Mouse (Mus musculus) kidney, postnatal 4 days (tissue): Measurements from ENCODE around the gene Rap1b.

Experiments
- DNase-seq, 2 experiments: peaks; one replicate each; pipeline ENCODE4 v3.0.0; 2021; ENCODE audit warnings: mixed read lengths in 2 of 2

Rap1b gene

DNA sequence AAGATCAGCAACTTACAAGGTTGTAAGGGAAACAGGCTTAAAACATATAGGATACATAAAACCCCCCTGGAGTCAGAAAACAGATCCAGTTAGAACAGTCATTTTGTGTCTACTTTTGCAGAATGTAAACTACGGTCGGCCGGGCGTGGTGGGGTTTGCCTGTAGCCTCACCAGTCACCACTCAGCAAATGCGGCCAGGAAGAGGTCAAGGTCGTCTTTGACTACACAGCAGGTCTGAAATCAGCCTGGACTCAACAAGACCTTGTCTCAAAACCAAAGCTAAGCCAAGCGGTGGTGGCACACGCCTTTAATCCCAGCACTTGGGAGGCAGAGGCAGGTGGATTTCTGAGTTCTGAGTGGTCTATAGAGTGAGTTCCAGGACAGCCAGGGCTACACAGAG lies 34.3 kb downstream of the Rap1b start:
- DNase-seq: no peak

DNA sequence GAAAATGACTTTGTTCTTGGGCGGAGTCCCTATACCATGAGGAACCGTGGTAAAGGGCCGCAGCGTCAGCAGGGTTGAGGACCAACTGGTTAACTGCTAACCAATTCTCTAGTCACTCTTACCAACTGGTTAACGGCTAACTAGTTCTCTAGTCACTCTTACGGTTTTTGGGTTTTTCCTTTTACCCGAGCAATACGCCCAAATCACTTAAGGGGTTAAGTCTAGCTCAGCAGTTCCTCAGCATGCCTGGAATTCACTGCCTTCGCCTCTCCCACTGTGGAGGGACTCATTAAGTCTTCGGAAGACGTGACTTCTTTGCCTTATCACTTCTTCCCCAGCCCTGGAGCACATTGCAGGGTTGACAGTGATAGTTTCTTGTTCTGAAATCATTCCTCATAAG lies 35.3 kb downstream of the Rap1b start:
- DNase-seq: no peak

DNA sequence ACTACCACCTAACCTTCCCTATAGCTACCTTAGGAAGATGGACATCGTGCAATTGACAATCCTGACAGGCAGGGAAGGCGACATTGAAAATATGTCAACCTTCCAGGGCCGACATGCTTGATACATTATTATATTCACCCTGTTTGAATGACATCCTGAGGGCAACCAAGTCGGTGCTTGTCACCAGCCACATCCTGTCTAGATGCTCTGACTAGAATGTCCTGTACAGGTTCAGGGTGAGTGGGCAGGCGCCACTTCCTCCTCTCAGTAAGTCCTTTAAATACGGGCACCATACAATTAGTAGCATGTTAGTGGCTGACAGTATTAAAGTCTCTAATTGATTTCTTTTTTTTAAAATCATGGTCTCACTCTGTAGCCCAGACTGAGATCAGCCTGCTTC lies 37.8 kb downstream of the Rap1b start:
- no peak for DNase-seq

DNA sequence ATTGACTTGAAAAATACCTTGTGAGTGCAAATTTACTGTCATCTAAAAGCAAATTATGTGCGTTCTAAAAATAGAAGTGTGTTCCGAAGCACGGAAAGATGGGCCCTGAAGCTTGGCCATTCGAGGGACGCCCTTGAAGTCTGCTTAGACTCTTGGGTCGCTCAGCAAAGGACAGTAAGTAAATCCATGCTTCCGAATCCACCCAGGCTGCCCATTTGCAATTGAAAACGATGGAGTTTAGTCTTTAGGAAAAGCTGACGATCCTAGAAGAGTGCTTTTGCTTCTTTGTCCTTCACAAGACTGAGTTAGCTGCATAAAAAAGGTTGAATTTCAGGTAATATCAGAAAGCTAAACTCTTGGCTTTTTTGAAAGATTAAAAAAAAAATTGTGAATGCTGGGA lies 39.9 kb downstream of the Rap1b start:
- no peak for DNase-seq

DNA sequence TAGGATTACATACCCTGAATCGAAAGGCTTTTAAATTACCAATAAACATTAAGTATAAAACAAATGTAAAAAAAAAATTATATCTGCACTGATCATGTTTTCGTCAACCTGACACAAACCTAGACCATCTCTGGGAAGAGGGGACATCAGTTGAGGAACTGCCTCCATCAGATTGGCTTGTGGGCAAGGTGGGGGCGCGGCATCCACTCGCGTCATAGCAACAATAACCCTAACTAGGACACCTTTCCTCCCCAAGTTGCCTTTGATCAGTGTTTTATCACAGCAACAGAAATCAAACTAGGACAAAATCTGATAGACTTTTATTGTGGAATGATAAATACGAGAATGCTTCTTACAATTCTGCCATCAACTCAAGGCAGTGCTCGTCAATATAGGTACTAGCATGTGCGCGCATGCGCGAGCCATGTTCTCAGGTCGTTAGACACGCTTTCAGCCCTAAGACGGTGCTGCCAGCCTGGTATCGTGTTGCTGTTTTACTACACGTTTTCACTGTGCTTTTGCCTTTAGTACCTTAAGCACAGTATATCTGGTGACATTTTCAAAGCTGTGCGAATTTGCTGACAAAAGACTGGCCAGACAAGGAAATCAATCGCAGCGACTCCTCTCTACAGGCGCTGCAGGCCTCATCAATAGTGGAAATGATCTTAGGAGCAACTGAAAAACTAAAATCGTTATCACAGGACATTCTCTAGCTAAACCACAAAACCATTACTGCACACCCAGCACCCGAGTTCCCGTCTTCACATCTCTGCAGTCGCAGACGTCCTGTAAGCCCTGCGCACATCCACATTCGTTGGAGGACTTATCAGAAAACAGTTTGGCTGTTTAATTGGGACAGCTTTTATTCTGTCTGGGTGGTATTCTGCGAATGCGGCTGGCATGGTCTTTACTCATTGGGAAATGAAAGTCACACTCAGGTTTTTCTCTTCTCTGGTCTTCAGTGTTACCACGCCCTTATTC lies 41.7 kb downstream of the Rap1b start:
- DNase-seq: no peak

DNA sequence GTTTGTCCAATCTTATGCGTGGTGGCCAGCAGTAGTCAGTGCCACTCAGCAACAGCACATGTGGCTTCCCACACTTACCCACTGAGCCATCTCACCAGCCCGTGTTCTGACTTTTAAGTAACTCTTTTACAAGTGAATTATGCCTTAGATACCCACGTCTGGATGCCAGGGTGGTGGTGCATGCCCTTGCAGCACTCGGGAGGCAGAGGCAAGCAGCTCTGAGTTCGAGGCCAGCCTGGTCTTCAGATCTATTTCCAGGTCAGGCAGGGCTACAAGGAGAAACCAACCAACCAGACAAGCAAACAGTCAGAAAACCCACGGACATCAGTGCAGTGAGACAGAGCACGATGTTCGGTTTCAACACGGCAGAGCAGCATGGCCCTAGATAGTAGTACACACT lies 43.9 kb downstream of the Rap1b start:
- no peak for DNase-seq

DNA sequence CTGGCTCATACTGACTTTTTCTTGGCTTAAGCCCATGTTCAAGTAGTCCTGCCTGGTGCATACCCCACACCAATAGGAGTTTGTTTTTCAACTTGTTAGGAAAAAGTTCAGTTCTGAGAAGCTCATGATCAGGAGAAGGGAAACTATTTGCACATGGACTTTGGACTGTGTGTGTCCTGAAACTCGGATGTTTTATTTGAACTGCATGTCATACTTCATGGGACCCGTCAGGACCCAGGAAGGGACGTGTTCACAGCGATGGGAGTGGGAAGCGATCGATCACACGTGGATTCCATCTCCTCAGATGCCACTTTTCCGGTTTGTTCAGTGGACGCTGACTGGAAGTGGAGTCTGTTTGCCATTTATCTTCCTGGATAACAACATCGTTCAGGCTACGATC lies 46.0 kb downstream of the Rap1b start:
- no peak for DNase-seq

DNA sequence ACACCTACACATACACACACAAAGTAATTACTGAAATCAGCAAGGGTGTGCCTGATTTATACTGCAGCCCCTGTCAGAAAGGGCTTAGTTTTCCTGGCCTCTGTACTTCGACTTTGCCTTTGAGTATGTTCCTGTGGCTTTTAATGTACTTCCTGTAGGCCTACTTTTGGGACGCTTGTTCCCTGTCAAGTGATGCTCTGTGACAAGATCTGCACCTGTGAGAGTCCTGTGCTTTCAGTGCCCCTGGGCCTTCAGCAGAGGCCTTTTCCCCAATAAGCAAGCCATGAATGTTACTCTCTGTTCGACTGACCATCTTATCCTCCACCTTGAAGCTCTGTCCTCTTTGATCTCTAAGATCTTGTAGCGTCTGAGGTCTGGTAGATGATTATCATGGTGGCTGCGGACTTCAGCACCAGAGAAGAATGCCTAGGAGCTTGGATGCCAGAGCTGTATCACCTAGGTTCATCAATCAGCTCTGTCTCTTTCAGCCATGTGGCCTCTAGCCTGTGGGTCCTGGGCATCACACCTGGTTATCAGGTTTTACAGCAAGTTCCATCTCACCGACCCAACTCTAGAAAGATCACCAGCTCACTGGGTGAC lies 47.3 kb downstream of the Rap1b start:
- no peak for DNase-seq

DNA sequence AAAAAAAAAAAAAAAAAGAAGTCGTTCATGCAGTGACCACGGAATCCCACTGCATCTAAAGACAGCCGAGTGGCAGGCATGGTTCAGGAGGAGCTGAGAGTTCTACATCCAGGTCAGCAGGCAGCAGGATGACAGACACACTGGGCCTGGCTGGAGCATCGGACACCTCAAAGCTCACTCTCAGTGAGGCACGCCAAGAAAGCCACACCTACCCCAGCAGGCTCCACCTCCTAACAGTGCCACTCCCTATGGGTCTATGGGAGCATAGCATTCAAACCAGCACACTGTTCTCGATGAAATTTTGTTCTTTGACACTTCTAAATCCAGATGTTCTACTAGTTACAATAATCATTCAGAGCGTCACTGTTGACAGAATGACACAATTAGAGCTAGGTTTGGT lies 48.2 kb downstream of the Rap1b start:
- DNase-seq: no peak

DNA sequence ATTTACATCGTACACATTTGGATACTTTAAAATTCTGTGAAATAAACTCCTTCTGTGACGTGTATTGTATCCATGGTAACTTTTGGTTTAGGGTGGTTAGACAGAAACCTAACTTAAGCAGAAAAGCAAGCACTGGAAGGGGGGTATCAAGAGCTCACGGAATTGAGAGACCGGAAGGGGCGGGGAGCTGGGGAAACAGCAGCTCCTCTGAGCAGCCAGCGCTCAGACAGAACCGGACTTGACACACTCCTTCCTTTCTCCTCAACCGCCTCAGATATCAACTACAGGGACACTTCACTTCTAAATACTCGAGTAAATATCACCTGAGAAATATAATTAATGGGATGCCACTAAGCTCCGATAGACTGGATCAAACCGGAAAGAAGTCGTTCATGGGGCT lies 48.7 kb downstream of the Rap1b start:
- DNase-seq: no peak

DNA sequence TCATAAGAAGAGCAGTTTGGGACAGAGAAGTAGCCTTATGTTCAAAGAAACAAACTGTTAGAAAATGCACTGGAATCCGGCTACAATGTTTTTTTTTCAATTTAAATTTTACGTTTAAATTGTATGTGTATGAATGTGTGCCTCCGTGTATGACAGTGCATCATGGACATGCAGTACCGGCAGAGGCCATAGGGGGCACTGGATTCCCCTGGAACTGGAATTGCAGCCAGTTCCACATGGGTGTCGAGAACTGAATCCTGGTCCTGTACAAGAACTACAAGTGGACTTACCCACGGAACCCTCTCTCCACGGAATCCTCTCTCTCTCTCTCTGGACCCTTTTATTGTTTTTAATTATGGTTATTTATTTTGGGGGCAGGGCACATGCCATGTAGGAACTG lies 49.7 kb downstream of the Rap1b start:
- peak in 1 of 2 experiments; percentile 32 for DNase-seq

DNA sequence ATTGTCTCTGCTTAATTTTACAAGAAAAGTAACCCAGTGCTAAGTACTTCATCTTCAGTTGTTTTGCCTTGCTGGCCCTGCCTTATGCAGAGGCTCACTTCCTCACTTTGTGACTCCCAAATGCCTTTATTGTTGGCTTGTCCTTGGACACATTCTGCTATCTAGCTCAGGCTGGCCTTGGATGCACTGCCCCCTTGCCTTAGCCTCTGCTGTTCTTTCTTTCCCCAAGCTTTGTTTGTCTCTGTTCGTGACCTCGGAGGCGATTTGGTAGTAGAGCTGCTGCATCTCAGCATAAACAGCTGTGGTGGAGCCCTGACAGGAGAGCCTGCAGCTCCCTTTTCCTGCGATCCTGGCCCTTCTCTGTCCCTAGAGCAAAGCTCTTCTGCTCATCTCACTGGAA lies 50.6 kb downstream of the Rap1b start:
- no peak for DNase-seq

DNA sequence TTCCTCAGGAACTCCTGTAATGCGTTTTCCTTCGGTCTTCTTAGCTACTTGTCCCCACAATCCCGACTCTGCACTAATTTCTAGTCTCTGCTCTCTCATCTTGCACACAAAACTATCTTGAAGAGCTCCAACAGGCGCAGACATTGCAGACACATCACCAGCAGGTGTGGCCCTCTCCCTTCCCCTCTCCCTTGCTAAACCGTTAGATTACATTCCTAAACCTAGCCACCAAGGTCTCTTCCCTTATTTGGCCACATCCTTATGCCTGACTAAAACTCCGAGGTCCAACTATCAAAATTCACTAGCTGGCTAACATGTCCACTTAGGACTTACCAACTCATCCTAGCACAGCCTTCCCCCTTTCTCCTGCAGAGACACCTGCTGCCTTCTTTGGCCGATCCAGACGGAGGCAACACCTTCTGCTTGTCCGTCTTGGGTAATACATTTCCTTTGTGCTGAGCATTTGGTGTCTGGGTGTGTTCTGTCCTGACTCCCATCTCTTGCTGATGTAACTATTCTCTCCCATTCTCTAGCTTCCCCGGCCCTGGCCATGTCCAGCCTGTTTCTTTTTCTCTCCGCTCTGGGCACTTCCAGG lies 52.3 kb downstream of the Rap1b start:
- DNase-seq: no peak

DNA sequence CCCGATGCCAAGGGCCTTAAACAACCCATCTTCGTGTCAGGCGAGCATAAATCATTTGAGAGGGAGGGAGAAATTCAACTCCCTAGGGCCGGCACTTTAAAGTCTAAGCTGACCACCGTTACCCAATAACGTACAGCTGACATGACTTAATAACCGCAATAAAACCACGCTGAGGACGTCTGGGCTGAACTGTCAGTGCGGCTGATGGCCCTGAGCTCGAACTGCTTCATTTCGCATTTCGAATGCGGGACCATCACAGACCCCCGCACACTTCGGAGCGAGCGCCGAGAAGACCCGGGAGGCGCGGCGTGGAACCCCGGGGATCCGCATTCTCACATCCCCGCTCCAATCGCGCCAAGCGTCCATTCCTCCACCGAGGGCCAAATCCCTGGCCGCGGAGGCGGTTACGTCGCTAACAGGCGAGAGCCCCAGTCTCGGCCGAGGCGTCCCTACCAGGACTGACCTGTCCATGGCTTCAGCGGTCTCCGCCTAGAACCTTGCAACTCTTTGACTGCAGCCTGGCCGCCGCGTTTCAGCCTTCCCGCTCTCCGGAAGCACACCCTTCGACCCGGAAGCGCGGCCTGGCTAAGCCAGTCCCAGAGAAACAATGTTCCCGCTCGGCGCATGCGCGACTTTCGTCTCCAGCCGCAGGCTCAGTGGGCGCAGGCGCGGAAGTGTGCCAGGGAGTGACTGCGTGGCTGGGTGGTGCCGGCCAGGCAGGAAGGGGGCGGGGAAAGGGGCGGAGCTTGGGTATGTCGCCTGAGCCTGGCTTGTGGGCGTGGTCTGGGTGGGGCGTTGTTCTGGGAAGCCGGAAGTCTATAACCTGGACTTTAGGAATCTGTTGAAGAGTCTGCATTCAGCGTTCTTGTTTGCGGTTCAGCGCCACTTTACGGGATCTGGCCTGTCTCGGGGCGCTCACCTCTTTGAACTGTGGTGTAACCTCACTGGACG lies 53.4 kb downstream of the Rap1b start, which contains the start of gene Nup107:
TSS of gene Nup107 (minus strand) at position 565 of the 951 bp plus-strand sequence.
- DNase-seq: peak; percentile 100

DNA sequence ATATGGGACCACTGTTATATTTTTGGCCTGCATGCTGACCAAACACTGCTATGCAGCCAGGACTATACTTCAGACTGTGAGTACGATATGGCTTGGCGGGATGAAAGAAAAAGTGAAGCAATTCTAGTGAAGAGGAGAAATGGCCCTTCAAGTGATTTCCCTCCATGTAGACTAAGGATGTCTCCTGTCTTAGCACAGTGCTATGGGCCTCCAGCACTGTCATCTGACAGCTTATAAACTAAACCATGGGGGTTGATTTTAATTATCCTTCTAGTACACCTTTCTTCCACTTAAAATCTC lies 54.7 kb downstream of the Rap1b start:
- DNase-seq: no peak

DNA sequence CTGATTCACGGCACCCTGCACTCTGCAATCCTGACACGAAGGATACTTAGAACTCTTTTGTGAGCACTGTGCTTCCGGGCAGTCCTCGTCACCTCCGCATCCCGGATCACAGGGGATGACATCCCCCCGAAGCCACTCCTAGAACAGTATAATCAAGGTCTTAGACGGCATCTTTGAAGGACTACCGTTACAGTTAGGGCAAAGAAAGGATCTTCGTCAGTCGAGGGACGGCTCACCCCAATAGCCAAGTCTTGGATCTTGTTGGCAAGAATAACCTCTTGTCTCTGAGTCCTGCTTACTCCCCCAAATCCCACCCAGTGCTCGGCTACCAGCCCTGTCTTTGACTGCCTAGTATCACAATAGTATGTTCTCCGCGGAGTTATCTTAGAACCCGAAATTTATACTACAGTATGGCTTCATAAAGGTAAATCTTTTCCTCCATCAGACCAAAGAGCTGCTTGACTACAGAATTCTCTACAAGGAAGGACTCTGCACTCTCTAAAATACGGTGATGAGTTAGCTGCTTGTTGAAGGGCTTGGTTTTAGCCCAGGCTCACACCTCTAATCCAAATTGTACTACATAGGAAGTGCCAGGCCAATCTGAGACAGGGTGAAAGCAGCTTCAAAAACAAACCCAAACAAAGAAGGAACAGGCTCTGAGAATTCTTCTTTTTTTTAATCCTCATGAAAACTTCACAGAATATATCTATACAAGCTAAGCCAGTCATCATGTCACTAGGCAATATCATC lies 55.2 kb downstream of the Rap1b start:
- no peak for DNase-seq

DNA sequence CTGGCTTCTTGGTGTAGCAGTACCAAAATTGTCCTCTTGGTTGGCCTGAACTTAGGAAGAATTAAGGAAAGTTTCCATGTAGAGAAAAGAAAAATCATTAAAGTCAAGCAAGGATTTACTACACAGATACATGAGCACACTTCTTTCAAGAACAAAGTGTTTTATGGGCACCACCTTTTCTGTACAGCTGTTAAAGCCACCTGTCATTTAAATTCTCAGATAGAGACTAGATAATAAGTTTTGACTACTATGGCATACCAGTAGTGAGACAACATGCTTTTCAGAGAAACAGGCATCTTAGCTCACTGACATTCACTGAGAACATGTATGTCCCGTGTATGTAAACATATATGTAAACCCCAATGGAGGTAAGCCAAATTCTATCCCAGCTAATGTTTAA lies 55.8 kb downstream of the Rap1b start:
- no peak for DNase-seq

DNA sequence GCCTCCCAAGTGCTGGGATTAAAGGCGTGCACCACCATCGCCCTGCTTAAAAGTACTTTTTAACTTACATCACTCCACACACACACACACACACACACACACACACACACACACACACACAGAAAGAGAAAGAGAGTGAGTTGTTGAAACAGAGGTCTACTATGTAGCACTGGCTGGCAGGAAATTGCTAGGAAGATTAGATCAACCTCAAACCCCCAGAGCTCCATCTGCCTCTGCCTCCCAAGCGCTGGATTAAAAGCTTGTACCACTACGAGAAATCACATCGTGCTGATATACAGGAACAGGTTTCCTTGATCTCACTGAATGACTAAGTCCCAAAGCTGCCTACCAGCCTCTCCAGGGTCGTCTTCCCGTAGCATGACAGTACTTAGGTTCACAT lies 61.2 kb downstream of the Rap1b start:
- DNase-seq: no peak

DNA sequence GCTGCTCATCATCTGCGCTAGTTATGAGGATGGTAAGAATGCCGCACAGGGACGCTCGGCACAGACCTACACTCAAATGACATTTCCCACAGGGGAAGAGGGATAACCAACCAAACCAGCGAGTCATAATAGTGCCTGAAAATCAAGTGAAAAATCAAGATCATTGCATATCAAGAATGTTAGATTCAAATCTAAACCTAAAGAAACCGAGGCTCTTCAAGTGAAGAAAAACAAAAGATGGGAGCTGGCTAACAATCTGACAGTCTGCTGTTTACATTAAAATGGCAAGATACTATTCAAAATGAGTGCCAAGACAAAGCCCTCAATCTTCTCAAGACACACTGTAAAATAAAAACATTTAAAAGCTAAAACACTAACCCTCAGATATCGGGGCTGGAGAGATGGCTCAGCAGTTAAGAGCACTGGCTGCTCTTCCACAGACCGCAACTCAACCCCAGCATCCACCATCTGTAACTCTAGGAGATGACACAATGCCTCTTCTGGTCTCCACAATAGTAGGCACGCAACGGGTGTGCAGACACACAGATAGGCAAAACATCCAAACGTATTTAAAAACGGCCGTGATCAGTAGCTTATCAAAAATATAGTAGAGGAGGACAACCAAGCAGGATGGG lies 61.9 kb downstream of the Rap1b start:
- DNase-seq: no peak

DNA sequence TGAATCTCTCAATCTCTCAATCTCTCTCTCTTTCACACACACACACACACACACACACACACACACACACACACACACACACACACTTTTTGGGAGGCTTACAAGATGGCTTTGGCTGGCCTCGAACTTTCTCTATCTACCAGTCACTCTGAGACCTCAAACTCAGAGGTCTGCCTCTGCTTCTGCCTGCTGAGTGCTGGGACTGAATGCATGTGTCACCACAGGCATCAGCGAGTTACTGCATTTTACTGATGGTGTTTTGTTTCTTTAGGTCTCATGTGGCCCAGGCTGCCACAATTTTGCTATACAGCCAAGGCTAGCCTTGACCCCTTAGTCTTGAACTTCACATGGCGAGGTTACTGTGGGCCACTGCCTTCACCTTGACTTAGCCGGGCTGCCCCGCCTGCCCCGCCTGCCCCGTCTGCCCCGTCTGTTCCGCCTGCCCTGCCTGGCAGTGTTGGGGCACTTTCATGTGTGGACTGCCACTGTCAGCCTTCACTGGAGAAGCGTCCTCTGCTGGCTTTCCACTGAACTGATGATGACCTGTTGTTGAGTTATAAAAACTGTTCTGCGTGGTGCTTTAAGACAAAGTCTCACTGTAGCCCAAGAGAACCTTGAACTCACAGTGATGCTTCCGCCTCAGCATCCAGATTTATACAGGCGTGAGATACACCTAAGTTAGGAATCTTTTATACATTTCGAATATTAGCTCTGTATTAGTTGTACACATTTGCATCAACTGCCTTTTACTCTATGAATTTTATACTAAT lies 63.2 kb downstream of the Rap1b start:
- DNase-seq: no peak

DNA sequence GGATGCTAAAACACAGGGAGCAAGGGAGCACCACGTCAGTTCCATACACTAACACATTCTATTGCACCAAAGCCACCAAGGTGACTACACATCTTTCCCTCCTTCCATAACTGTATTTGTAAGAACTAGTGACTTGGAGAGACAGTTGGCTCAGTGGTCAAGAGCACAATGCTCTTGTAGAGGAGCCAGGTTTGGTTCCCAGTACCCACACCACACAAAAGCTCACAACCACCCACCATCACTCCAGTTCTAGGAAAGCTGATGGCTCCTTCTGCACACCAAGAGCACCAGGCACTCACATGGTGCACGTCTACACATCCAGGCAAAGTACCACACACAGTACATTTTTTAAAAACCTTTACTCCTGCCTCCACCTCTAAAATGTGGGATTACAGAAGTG lies 63.8 kb downstream of the Rap1b start:
- no peak for DNase-seq
